Mouse (Mus musculus) embryonic facial prominence, embryonic 13.5 days (tissue): Measurements from ENCODE around the gene D11Wsu47e. TPM values are rescaled to one million over a fixed set of nuclear protein-coding genes. Genes with fewer than 3 reads are reported as not detected.
"Not testable (repeated sequence)": the region's sequence is repeated elsewhere in the genome, so short reads cannot be mapped to it uniquely, and the experiment has no call there.

Source experiments
- ATAC-seq: fragments of 200-750 bp; cut with Nextera tagmentation; 2 replicates; pipeline ENCODE4 v1.8.0; 2017; ENCODE audit warnings: low read depth; ENCODE audit not compliant: insufficient number of reproducible peaks, insufficient read depth, low FRiP score, low TSS enrichment
- H3K27ac ChIP-seq: fragments of 300-500 bp; sonication (generic); 2 replicates; pipeline ENCODE4 v1.5.1; 2015; ENCODE audit warnings: moderate library complexity, mild to moderate bottlenecking, inconsistent platforms
- H3K27me3 ChIP-seq: fragments of 300-500 bp; sonication (generic); 2 replicates; pipeline ENCODE4 v1.6.1; 2015; ENCODE audit warnings: mild to moderate bottlenecking, inconsistent platforms
- H3K36me3 ChIP-seq: fragments of 300-500 bp; sonication (generic); 2 replicates; pipeline ENCODE4 v1.6.1; 2015; ENCODE audit warnings: mild to moderate bottlenecking, inconsistent platforms
- H3K4me1 ChIP-seq: fragments of 300-500 bp; sonication (generic); 2 replicates; pipeline ENCODE4 v1.6.1; 2015; ENCODE audit warnings: inconsistent platforms
- H3K4me2 ChIP-seq: fragments of 300-500 bp; sonication (generic); 2 replicates; pipeline ENCODE4 v1.6.1; 2015; ENCODE audit warnings: moderate library complexity, mild to moderate bottlenecking, inconsistent platforms
- H3K4me3 ChIP-seq: fragments of 300-500 bp; sonication (generic); 2 replicates; pipeline ENCODE4 v1.5.1; 2015; ENCODE audit warnings: mild to moderate bottlenecking, inconsistent platforms
- H3K9ac ChIP-seq: fragments of 300-500 bp; sonication (generic); 2 replicates; pipeline ENCODE4 v1.6.1; 2015; ENCODE audit warnings: mild to moderate bottlenecking, inconsistent platforms
- H3K9me3 ChIP-seq: fragments of 300-500 bp; sonication (generic); 2 replicates; pipeline ENCODE4 v1.6.1; 2016; ENCODE audit warnings: inconsistent platforms
- WGBS: fragments of 180-500 bp; shearing (Covaris S2); methylation state at CpG from one replicate; pipeline ENCODE4 v1.1.7; 2015; ENCODE audit warnings: mixed read lengths; 5-methylcytosine and 5-hydroxymethylcytosine counted together
- polyA plus RNA-seq: library from polyadenylated mRNA; unstranded; fragments of >200 nt; fragmentation: Nextera tagmentation; extraction: Ambion mirVana; gene quantifications from 2 replicates; pipeline ENCODE4 v1.2.1, GENCODE M21; 2015

Gene D11Wsu47e
- polyA plus RNA-seq, 1 experiment from 2014 or later: 23.5 TPM

- no peak overlapping the region for H3K4me2 ChIP-seq
- no peaks in the 10 kb centered on the region for H3K27me3 ChIP-seq
- H3K9me3 ChIP-seq: no peaks in the 10 kb centered on the region
- no peak overlapping the region for H3K9ac ChIP-seq
- peaks cover 37% of the 10 kb centered on the region for H3K4me1 ChIP-seq
- H3K4me3 ChIP-seq: no peak overlapping the region
- peaks cover 77% of the 10 kb centered on the region for H3K36me3 ChIP-seq
- 85% methylated on average over 15 of the region's 15 CpGs for WGBS
- no peak for ATAC-seq
- peak overlapping the region; percentile 66 for H3K27ac ChIP-seq
Measured at GRCm38 (mm10) chr11:113654105-113654504, 30.1 kb upstream of the D11Wsu47e start.

DNA sequence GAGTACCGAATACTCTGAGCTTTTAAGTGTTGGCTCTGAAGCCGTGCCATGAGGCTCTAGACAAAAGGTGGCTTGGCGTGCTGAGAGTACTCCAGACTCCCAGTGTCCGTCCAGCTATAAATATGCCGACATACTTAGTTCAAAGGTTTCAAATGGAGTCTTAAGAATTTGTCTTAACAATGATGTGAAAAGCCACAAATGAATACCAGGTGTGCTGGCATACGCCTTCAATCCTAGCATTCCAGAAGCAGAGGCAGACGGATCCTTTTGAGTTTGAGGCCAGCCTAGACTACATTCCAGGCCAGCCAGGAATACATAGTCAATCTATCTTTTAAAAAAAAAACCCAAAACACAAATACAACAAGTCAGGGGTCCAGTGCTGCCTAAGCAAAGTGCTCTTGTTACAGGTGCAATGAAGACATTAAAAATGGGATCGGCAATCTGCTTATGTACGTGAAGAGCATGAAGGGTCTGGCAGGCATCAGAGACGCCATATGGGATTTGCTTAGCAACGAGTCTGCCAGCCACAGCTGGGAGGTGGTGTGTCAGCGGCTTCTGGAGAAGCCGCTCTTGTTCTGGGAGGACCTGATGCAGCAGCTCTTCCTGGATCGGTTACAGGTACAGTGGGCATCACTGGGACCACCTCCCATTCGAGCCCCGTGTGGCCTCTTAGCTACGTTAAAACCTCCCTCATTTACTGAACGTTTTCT lies 29.5 kb upstream of the D11Wsu47e start:
- Histone ChIP-seq H3K4me2 (no peak overlapping the region; the same call in 1 of the 2 replicates), H3K9ac (no peak overlapping the region), H3K4me3 (no peak overlapping the region), H3K27ac (peak overlapping the region; percentile 66), H3K36me3 (peaks cover 83% of the 10 kb centered on the region), H3K9me3 (no peaks in the 10 kb centered on the region), H3K4me1 (peaks cover 36% of the 10 kb centered on the region), H3K27me3 (no peaks in the 10 kb centered on the region)
- ATAC-seq: no peak
- 39% methylated on average over 18 of the region's 18 CpGs for WGBS

- Histone ChIP-seq H3K27ac (no peak overlapping the region), H3K36me3 (peaks cover 98% of the 10 kb centered on the region), H3K27me3 (no peaks in the 10 kb centered on the region), H3K4me3 (no peak overlapping the region), H3K4me2 (no peak overlapping the region), H3K9me3 (no peaks in the 10 kb centered on the region), H3K9ac (no peak overlapping the region), H3K4me1 (peaks cover 22% of the 10 kb centered on the region)
- no peak for ATAC-seq
- 91% methylated on average over 8 of the region's 8 CpGs for WGBS
Measured at GRCm38 (mm10) chr11:113656511-113656932, 27.7 kb upstream of the D11Wsu47e start.

GRCm38 (mm10) chr11:113657221-113657620 lies 27.0 kb upstream of the D11Wsu47e start:
- Histone ChIP-seq H3K27ac (no peak overlapping the region), H3K9ac (no peak overlapping the region), H3K4me3 (no peak overlapping the region), H3K36me3 (peaks cover 98% of the 10 kb centered on the region), H3K9me3 (no peaks in the 10 kb centered on the region), H3K27me3 (no peaks in the 10 kb centered on the region), H3K4me1 (peaks cover 20% of the 10 kb centered on the region), H3K4me2 (no peak overlapping the region)
- ATAC-seq: no peak
- WGBS: 49% methylated on average over 4 of the region's 4 CpGs

- WGBS: 88% methylated on average over 8 of the region's 8 CpGs
- Histone ChIP-seq H3K9me3 (no peaks in the 10 kb centered on the region), H3K4me3 (no peak overlapping the region), H3K4me2 (no peak overlapping the region), H3K27me3 (no peaks in the 10 kb centered on the region), H3K4me1 (peaks cover 20% of the 10 kb centered on the region), H3K27ac (no peak overlapping the region), H3K36me3 (peaks cover 96% of the 10 kb centered on the region), H3K9ac (no peak overlapping the region)
- ATAC-seq: no peak
Measured at GRCm38 (mm10) chr11:113658319-113658718, 25.9 kb upstream of the D11Wsu47e start.

DNA sequence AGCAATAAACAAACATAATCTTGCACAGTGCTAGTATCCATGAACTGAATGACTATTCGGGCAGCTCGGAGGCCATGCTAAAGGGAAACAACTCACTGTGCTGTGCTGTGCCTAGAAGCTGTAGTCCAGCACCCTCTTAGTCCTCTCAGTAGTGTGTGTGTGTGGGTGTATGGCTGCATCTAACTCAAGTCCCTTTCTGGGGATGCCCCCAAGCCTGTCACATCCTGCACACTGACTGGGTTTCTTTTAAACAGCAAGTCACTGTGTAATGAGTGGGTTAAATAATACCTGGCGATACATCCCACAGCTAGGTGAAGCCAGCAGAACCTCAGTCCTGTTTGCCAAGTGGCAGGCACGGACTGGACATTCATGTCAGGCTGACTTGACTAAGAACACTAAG lies 25.4 kb upstream of the D11Wsu47e start:
- Histone ChIP-seq H3K36me3 (peaks cover 96% of the 10 kb centered on the region), H3K4me2 (no peak overlapping the region), H3K4me3 (no peak overlapping the region), H3K9ac (no peak overlapping the region), H3K27me3 (no peaks in the 10 kb centered on the region), H3K27ac (no peak overlapping the region), H3K4me1 (peaks cover 18% of the 10 kb centered on the region), H3K9me3 (no peaks in the 10 kb centered on the region)
- 86% methylated on average over 4 of the region's 4 CpGs for WGBS
- no peak for ATAC-seq

DNA sequence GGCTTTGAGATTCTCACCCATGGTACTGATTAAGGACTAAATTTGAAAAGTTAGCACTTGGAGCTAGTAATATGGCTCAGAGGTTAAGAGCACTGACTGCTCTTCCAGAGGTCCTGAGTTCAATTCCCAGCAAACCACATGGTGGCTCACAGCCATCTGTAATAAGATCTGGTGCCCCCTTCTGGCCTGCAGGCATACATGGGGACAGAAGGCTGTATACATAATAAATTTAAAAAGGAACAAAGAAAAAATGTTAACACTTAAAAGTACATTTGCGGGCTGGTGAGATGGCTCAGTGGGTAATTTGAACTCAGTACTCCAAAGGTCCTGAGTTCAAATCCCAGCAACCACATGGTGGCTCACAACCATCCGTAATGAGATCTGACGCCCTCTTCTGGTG lies 24.0 kb upstream of the D11Wsu47e start:
- not testable (repeated sequence) for H3K4me1 ChIP-seq, H3K27me3 ChIP-seq

DNA sequence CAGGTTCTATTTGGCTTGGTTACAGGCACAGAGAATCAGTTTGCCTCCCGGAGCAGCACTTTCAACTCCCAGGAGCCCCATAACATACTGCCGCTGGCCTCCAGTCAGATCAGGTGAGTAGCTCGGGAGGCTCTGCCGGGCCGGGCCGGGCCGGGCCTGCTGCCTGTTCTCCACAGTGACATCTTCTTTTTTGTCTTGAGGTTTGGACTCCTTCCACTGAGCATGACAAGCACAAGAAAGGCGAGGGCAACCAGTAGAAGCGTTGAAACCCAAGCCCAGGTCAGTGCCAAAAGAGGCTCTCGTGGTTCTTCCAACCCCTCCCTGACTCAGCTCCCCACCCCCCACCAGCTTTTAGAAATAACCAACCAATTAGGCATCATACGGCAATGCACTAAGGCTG lies 23.3 kb upstream of the D11Wsu47e start:
- no peaks in the 10 kb centered on the region for H3K9me3 ChIP-seq
- no peaks in the 10 kb centered on the region for H3K27me3 ChIP-seq
- no peak overlapping the region for H3K27ac ChIP-seq
- H3K4me3 ChIP-seq: no peak overlapping the region
- H3K9ac ChIP-seq: no peak overlapping the region
- no peak overlapping the region for H3K4me2 ChIP-seq
- WGBS: 92% methylated on average over 11 of the region's 11 CpGs
- peaks cover 83% of the 10 kb centered on the region for H3K36me3 ChIP-seq
- no peaks in the 10 kb centered on the region for H3K4me1 ChIP-seq
- ATAC-seq: no peak

More for the DNA sequence above, 24.0 kb upstream of the D11Wsu47e start:
- not testable (repeated sequence) for H3K4me3 ChIP-seq, H3K27ac ChIP-seq, H3K9ac ChIP-seq, H3K9me3 ChIP-seq, ATAC-seq, H3K4me2 ChIP-seq
- peaks cover 88% of the 10 kb centered on the region for H3K36me3 ChIP-seq
- 94% methylated on average over 3 of the region's 3 CpGs for WGBS

GRCm38 (mm10) chr11:113661835-113662351 lies 22.3 kb upstream of the D11Wsu47e start:
- H3K4me1 ChIP-seq: peaks cover 5% of the 10 kb centered on the region; the same call in 1 of the 2 replicates
- no peaks in the 10 kb centered on the region for H3K27me3 ChIP-seq
- no peak for ATAC-seq
- WGBS: 90% methylated on average over 18 of the region's 18 CpGs
- H3K4me2 ChIP-seq: no peak overlapping the region
- no peaks in the 10 kb centered on the region for H3K9me3 ChIP-seq
- no peak overlapping the region for H3K27ac ChIP-seq
- peaks cover 74% of the 10 kb centered on the region for H3K36me3 ChIP-seq
- no peak overlapping the region for H3K4me3 ChIP-seq
- H3K9ac ChIP-seq: no peak overlapping the region

DNA sequence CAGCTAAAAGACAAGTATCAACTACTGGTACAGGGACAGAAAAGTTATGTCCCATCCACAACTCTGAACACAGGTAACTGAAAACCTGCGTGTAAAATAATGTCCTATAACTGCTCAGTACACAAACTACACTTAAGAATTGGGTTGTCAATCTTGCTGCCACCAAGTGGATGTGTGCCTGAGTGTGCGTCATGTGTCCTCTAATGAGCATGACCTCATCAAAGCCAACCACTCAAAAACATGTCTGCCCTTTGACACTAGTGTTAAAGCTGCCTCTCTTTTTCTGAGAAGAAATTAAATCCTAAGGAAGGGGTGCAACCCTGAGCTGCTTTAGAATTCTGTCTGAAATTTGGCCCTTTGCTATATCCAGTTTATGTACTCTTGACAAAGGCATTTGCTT lies 19.9 kb upstream of the D11Wsu47e start:
- no peaks in the 10 kb centered on the region for H3K9me3 ChIP-seq
- no peak overlapping the region for H3K27ac ChIP-seq
- ATAC-seq: no peak
- H3K4me3 ChIP-seq: no peak overlapping the region
- no peak overlapping the region for H3K9ac ChIP-seq
- no peak overlapping the region for H3K4me2 ChIP-seq
- no peaks in the 10 kb centered on the region for H3K27me3 ChIP-seq
- peaks cover 68% of the 10 kb centered on the region for H3K36me3 ChIP-seq
- WGBS: 77% methylated on average over 2 of the region's 2 CpGs
- peaks cover 16% of the 10 kb centered on the region; the same call in 1 of the 2 replicates for H3K4me1 ChIP-seq

DNA sequence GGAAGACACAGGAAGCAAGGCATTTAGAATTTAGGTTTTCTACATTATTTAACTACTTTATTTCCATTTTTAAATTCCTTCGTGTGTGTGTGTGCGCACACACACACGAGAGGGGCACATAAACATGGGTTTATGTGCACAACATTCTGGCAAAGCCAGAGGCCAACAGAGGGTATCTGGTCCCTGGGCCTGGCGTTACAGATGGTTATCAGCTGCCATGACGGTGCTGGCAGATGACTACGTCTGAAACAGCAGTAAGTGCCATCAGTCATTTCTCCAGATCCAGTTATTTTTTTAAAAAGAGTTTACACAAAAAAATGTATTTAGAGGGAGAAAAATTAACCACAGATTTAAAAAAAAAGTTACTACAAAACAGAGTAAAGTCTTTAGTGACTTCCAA lies 18.0 kb upstream of the D11Wsu47e start:
- Histone ChIP-seq H3K27me3 (no peaks in the 10 kb centered on the region), H3K4me2 (no peak overlapping the region), H3K27ac (0 out of 2 replicates have a peak overlapping the region, but pooled peaks have one; percentile 34), H3K4me3 (no peak overlapping the region), H3K4me1 (peaks cover 16% of the 10 kb centered on the region; the same call in 1 of the 2 replicates), H3K9ac (no peak overlapping the region), H3K36me3 (peaks cover 66% of the 10 kb centered on the region), H3K9me3 (no peaks in the 10 kb centered on the region)
- ATAC-seq: no peak
- WGBS: 79% methylated on average over 6 of the region's 6 CpGs

DNA sequence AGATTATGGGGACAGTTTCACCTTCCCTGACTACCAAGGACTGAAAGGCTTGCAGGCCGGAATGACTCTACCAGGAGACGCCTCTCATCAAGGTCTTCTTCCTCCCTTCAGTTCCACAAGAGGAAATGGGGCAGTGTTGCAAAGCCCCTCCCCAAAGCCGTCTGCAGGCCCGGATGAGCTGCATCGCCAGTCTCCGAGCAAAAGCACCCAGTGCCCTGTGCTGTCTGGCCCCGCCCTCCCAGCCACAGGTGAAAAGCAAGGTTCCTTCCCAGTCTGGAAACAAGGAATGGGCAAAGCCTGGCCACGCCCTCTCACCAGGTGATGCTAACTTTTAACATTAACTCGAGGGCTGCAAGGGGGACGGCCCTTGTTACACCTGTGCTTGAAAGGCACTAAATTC lies 17.6 kb upstream of the D11Wsu47e start:
- Histone ChIP-seq H3K4me3 (no peak overlapping the region), H3K9ac (no peak overlapping the region), H3K9me3 (no peaks in the 10 kb centered on the region), H3K4me2 (no peak overlapping the region), H3K27me3 (no peaks in the 10 kb centered on the region), H3K36me3 (peaks cover 66% of the 10 kb centered on the region), H3K4me1 (peaks cover 16% of the 10 kb centered on the region; the same call in 1 of the 2 replicates), H3K27ac (0 out of 2 replicates have a peak overlapping the region, but pooled peaks have one; percentile 34)
- WGBS: 51% methylated on average over 10 of the region's 10 CpGs
- no peak for ATAC-seq
